Mouse (Mus musculus) cortical plate, adult 2 months (tissue): ENCODE data around the gene Nol9.

Source experiments
- CTCF ChIP-seq: fragments of 200-500 bp; IDR thresholded peaks from 2 replicates; pipeline ENCODE4 v1.5.1; 2011; ENCODE audit warnings: mild to moderate bottlenecking, control low read depth, low read length; ENCODE audit not compliant: insufficient read depth; ENCODE audit errors: extremely low read depth
- POLR2A ChIP-seq: fragments of 200-500 bp; IDR thresholded peaks from 2 replicates; pipeline ENCODE4 v1.6.1; 2011; ENCODE audit warnings: mild to moderate bottlenecking, low read length, control low read depth; ENCODE audit not compliant: insufficient read depth; ENCODE audit errors: extremely low read depth

- TF ChIP-seq CTCF, result no peak
- no peak for TF ChIP-seq POLR2A
Observed at GRCm38 (mm10) chr4:152074548-152074947, 35.4 kb downstream of the Nol9 start.
